Mouse (Mus musculus): ENCODE measurements around the gene Sbf2. TPM values are rescaled to one million over a fixed set of nuclear protein-coding genes. Genes with fewer than 3 reads are reported as not detected.

Gene Sbf2
- polyA plus RNA-seq, 1 experiment from 2014 or later: 48.9 TPM

DNA sequence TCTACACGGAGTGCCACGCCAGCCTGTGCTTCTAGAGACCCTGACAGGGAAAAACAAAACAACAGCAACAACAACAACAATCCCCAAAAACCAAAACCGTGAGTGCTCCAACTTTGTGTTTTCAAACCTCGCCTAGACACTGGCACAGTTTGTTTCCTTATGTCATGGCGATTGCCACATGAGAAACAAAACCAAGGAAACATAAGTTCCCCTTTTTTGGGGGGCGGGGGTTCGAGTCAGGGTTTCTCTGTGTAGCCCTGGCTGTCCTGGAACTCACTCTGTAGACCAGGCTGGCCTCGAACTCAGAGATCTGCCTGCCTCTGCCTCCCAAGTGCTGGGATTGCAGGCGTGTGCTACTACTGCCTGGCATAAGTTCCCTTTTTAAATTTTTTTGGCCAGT lies 346.7 kb downstream of the Sbf2 start:
- Histone ChIP-seq H3K36me3 (ENCODE audit: control insufficient read depth, insufficient read depth, low read length) (no peaks in the 10 kb centered on the region), H3K4me3 (ENCODE audit: low read depth, low read length) (no peak overlapping the region), H3K9ac (ENCODE audit: low read depth, low read length) (no peak overlapping the region), H3K27ac (ENCODE audit: low read depth, low read length) (no peak overlapping the region), H3K9me3 (ENCODE audit: control insufficient read depth, low read length) (no peaks in the 10 kb centered on the region), H3K4me2 (replicated peaks; ENCODE audit: low read depth, low read length) (no peak overlapping the region), H3K27me3 (ENCODE audit: control insufficient read depth, insufficient read depth, low read length) (no peaks in the 10 kb centered on the region), H3K4me1 (replicated peaks; ENCODE audit: control insufficient read depth, insufficient read depth, low read length) (no peaks in the 10 kb centered on the region)
- DNase-seq (ENCODE audit: low spot score) (no peak), ATAC-seq (ENCODE audit: low FRiP score) (no peak)
- 95% methylated on average over 9 of the region's 9 CpGs for WGBS

DNA sequence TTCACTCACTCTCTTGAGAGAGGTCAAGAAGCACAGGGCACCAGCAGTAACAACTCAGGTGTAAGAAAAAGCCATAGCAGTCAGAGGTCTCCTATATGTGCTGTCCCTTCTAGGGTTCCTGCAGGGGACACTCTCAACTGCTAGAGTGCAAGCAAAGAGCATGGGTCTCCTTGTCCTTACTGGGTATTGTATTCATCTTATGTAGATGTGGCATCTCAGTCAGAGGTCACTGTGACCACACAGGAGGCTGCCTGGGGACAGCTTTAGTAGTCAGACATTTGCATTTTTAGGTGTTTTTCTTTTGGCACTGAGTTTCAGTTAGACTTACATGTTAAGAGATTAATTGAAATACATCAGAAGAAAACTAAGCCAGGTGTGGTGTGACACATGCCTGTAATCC lies 347.7 kb downstream of the Sbf2 start:
- no peaks in the 10 kb centered on the region for H3K36me3 ChIP-seq (ENCODE audit: control insufficient read depth, insufficient read depth, low read length)
- ATAC-seq (ENCODE audit: low FRiP score) (no peak), DNase-seq (ENCODE audit: low spot score) (no peak)
- no peaks in the 10 kb centered on the region for H3K9me3 ChIP-seq (ENCODE audit: control insufficient read depth, low read length)
- H3K4me1 ChIP-seq (replicated peaks; ENCODE audit: control insufficient read depth, insufficient read depth, low read length): no peaks in the 10 kb centered on the region
- H3K4me3 ChIP-seq (ENCODE audit: low read depth, low read length): no peak overlapping the region
- H3K27me3 ChIP-seq (ENCODE audit: control insufficient read depth, insufficient read depth, low read length): no peaks in the 10 kb centered on the region
- H3K27ac ChIP-seq (ENCODE audit: low read depth, low read length): no peak overlapping the region
- no peak overlapping the region for H3K9ac ChIP-seq (ENCODE audit: low read depth, low read length)
- H3K4me2 ChIP-seq (replicated peaks; ENCODE audit: low read depth, low read length): no peak overlapping the region

GRCm38 (mm10) chr7:110265796-110266195 lies 348.9 kb downstream of the Sbf2 start:
- 38% methylated on average over 7 of the region's 7 CpGs for WGBS
- no peaks in the 10 kb centered on the region for H3K4me1 ChIP-seq (replicated peaks; ENCODE audit: control insufficient read depth, insufficient read depth, low read length)
- H3K4me2 ChIP-seq (replicated peaks; ENCODE audit: low read depth, low read length): no peak overlapping the region
- H3K9ac ChIP-seq (ENCODE audit: low read depth, low read length): no peak overlapping the region
- H3K27me3 ChIP-seq (ENCODE audit: control insufficient read depth, insufficient read depth, low read length): no peaks in the 10 kb centered on the region
- H3K27ac ChIP-seq (ENCODE audit: low read depth, low read length): no peak overlapping the region
- DNase-seq (ENCODE audit: low spot score) (peak; percentile 86), ATAC-seq (ENCODE audit: low FRiP score) (no peak)
- no peak overlapping the region for H3K4me3 ChIP-seq (ENCODE audit: low read depth, low read length)
- H3K36me3 ChIP-seq (ENCODE audit: control insufficient read depth, insufficient read depth, low read length): no peaks in the 10 kb centered on the region
- no peaks in the 10 kb centered on the region for H3K9me3 ChIP-seq (ENCODE audit: control insufficient read depth, low read length)

DNA sequence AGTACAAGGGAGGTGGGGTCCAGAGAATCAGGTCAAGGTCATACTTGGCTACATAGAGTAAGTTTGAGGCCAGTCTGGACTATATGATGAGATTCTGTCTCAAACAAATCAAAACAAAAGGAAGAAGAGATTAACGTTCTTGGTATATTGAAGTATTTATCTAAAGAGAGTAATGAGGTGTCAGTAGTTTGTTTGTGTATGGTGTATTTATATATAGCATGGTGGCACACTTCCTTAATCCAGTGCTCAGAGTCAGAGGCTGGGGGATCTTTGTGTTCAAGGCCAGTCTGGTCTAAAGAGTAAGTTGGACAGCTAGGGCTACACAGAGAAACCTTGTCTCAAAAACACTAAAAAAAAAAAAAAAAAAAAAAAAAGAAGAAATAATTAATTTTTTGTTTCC lies 351.2 kb downstream of the Sbf2 start:
- Histone ChIP-seq H3K36me3 (ENCODE audit: control insufficient read depth, insufficient read depth, low read length) (no peaks in the 10 kb centered on the region), H3K4me2 (replicated peaks; ENCODE audit: low read depth, low read length) (no peak overlapping the region), H3K4me3 (ENCODE audit: low read depth, low read length) (no peak overlapping the region), H3K9me3 (ENCODE audit: control insufficient read depth, low read length) (no peaks in the 10 kb centered on the region), H3K9ac (ENCODE audit: low read depth, low read length) (no peak overlapping the region), H3K27me3 (ENCODE audit: control insufficient read depth, insufficient read depth, low read length) (no peaks in the 10 kb centered on the region), H3K27ac (ENCODE audit: low read depth, low read length) (no peak overlapping the region), H3K4me1 (replicated peaks; ENCODE audit: control insufficient read depth, insufficient read depth, low read length) (no peaks in the 10 kb centered on the region)
- 85% methylated on average over 1 of the region's 1 CpGs for WGBS
- no peak for DNase-seq (ENCODE audit: low spot score)
- no peak for ATAC-seq (ENCODE audit: low FRiP score)

DNA sequence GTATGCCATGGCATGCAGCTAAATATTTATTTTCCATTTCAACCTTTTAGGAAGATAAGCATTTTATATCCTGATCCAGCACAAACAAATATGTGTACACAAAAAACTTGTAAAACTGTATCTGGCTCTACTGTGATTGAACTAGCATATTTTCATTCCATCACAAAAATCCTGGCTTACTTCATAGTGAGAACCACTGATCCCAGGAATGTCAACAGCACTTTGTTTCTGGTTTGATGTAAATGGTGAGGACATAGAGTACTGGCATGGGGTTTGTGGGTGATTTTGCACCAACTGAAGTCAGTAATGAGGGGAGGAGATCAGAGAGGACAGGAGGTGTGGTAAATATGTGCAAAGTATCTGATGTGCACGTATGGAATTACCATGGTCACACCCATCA lies 352.1 kb downstream of the Sbf2 start:
- Histone ChIP-seq H3K9me3 (ENCODE audit: control insufficient read depth, low read length) (no peaks in the 10 kb centered on the region), H3K4me3 (ENCODE audit: low read depth, low read length) (no peak overlapping the region), H3K27me3 (ENCODE audit: control insufficient read depth, insufficient read depth, low read length) (no peaks in the 10 kb centered on the region), H3K4me1 (replicated peaks; ENCODE audit: control insufficient read depth, insufficient read depth, low read length) (no peaks in the 10 kb centered on the region), H3K4me2 (replicated peaks; ENCODE audit: low read depth, low read length) (no peak overlapping the region), H3K36me3 (ENCODE audit: control insufficient read depth, insufficient read depth, low read length) (no peaks in the 10 kb centered on the region), H3K27ac (ENCODE audit: low read depth, low read length) (no peak overlapping the region), H3K9ac (ENCODE audit: low read depth, low read length) (no peak overlapping the region)
- ATAC-seq (ENCODE audit: low FRiP score): no peak
- WGBS: 89% methylated on average over 1 of the region's 1 CpGs
- no peak for DNase-seq (ENCODE audit: low spot score)

DNA sequence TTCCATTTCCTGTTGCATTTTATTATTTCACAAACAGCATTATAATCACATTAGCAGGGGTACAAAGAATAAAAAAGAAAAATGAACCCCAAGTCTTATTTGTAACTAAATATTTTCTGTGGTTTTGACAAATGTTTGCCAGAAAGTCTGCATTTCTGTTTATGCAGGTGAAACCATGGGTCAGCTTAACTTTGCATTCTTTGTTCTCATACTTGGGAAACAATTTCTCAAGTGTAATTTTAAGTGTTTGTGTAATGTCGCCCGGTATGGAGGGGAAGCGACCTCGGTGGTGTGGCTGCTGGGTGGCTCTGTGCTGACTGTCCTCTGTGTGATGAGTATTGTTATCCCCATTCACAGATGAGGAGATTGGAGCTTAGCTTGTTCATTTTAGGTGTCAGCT lies 352.9 kb downstream of the Sbf2 start:
- H3K9me3 ChIP-seq (ENCODE audit: control insufficient read depth, low read length): no peaks in the 10 kb centered on the region

DNA sequence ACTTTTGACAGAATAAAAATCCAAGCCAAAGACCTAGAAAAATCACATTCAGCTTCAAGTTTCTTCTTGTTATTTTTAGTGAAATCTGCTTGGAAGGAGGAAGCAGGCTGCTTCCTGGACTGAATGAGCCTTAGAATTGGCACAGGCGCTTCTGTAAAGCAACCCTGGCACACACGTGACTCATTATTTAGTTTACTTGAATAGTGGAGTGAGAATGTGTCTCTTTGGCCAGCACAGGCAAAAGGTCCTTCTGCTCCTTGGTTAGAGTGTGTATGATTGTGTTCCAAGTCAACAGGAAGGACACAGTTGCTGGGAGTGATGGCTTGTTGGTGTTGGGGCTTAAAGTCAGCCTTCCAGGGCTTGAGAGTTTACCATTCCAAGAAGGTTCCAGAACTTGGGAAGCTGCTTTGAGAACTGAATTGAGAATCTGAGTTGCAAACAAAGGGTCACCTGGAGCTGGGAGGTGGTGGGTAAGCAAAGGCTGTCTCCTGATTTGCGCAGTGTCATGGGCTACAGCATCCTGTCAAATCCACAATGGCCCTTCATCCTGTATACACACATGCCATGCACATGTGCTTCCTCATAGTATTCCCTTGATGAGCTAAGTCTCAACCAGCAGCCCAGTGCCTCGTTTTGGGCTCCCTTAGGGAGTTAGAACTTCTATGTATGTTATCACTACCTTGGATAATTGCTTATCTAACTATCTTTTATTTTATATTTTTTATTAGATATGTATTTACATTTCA lies 354.6 kb downstream of the Sbf2 start:
- no peak for DNase-seq (ENCODE audit: low spot score)
- WGBS: 78% methylated on average over 4 of the region's 4 CpGs
- Histone ChIP-seq H3K9me3 (ENCODE audit: control insufficient read depth, low read length) (no peaks in the 10 kb centered on the region), H3K4me3 (ENCODE audit: low read depth, low read length) (no peak overlapping the region), H3K4me2 (replicated peaks; ENCODE audit: low read depth, low read length) (no peak overlapping the region), H3K27me3 (ENCODE audit: control insufficient read depth, insufficient read depth, low read length) (no peaks in the 10 kb centered on the region), H3K4me1 (replicated peaks; ENCODE audit: control insufficient read depth, insufficient read depth, low read length) (no peaks in the 10 kb centered on the region), H3K9ac (ENCODE audit: low read depth, low read length) (no peak overlapping the region), H3K36me3 (ENCODE audit: control insufficient read depth, insufficient read depth, low read length) (no peaks in the 10 kb centered on the region), H3K27ac (ENCODE audit: low read depth, low read length) (no peak overlapping the region)
- no peak for ATAC-seq (ENCODE audit: low FRiP score)

More for the DNA sequence above, 352.9 kb downstream of the Sbf2 start:
- H3K4me3 ChIP-seq (ENCODE audit: low read depth, low read length): no peak overlapping the region
- no peak overlapping the region for H3K4me2 ChIP-seq (replicated peaks; ENCODE audit: low read depth, low read length)
- H3K9ac ChIP-seq (ENCODE audit: low read depth, low read length): no peak overlapping the region
- H3K4me1 ChIP-seq (replicated peaks; ENCODE audit: control insufficient read depth, insufficient read depth, low read length): no peaks in the 10 kb centered on the region
- no peaks in the 10 kb centered on the region for H3K27me3 ChIP-seq (ENCODE audit: control insufficient read depth, insufficient read depth, low read length)
- H3K27ac ChIP-seq (ENCODE audit: low read depth, low read length): no peak overlapping the region
- no peaks in the 10 kb centered on the region for H3K36me3 ChIP-seq (ENCODE audit: control insufficient read depth, insufficient read depth, low read length)
- 86% methylated on average over 4 of the region's 4 CpGs for WGBS
- ATAC-seq (ENCODE audit: low FRiP score) (no peak), DNase-seq (ENCODE audit: low spot score) (no peak)

DNA sequence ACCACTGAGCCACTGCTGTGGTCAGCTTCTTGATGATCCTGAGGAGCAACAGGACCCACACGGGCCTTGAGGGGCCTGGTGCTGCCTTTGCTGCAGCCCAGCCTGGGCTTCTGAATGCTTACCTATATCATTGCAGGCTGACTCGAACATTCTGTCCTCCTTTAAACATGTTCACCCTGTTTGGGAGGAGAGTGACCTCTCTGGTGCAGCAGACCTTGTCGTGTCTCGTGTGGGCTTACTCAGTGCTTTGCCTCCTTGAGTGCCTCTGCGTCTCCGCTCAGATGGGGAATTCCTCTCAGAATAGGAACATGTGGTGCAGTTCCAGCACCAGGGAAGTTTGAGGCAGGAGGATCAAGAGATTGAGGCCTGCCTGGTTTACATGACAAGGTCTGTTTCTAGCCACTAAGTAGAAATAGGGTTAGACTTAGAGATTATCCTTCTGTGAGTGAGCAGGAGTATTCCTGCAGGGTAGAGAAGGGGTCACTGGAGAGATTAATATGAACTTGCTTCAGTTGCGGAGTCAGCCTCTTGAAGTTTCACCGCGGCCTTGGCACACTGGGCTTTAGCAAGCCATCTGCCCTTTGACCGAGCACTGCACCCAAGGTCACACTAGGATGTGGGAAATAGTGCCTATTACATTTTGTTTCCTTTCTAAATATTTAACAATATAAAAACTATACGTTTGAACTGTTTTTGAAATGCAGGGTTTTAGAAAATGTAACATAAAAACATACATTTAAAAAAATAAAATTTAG lies 356.3 kb downstream of the Sbf2 start:
- Histone ChIP-seq H3K4me1 (replicated peaks; ENCODE audit: control insufficient read depth, insufficient read depth, low read length) (no peaks in the 10 kb centered on the region), H3K4me3 (ENCODE audit: low read depth, low read length) (no peak overlapping the region), H3K4me2 (replicated peaks; ENCODE audit: low read depth, low read length) (no peak overlapping the region), H3K36me3 (ENCODE audit: control insufficient read depth, insufficient read depth, low read length) (no peaks in the 10 kb centered on the region), H3K9ac (ENCODE audit: low read depth, low read length) (no peak overlapping the region), H3K27ac (ENCODE audit: low read depth, low read length) (no peak overlapping the region), H3K27me3 (ENCODE audit: control insufficient read depth, insufficient read depth, low read length) (no peaks in the 10 kb centered on the region), H3K9me3 (ENCODE audit: control insufficient read depth, low read length) (no peaks in the 10 kb centered on the region)
- no peak for DNase-seq (ENCODE audit: low spot score)
- ATAC-seq (ENCODE audit: low FRiP score): no peak
- 86% methylated on average over 11 of the region's 11 CpGs for WGBS

All from hindbrain, embryonic 11.5 days (tissue).